Mouse (Mus musculus): ENCODE measurements around the gene Ksr1.
A peak's percentile ranks its signal among the peaks of the same experiment; 100 is the strongest.

The Ksr1 gene

GRCm38 (mm10) chr11:79041908-79042430 lies 104.2 kb downstream of the Ksr1 start:
- no peak for DNase-seq (ENCODE audit: low spot score)

- no peak for DNase-seq (ENCODE audit: low spot score)
Observed at GRCm38 (mm10) chr11:79039488-79039887, 106.7 kb downstream of the Ksr1 start.

GRCm38 (mm10) chr11:79037555-79037954 lies 108.7 kb downstream of the Ksr1 start:
- no peak for DNase-seq (ENCODE audit: low spot score)

GRCm38 (mm10) chr11:79036324-79036723 lies 109.9 kb downstream of the Ksr1 start:
- DNase-seq (ENCODE audit: low spot score), result no peak

- DNase-seq (ENCODE audit: low spot score), result no peak
Observed at GRCm38 (mm10) chr11:79033636-79034035, 112.6 kb downstream of the Ksr1 start.

GRCm38 (mm10) chr11:79033021-79033420 lies 113.2 kb downstream of the Ksr1 start:
- DNase-seq (ENCODE audit: low spot score), result no peak

- no peak for DNase-seq (ENCODE audit: low spot score)
Observed at GRCm38 (mm10) chr11:79031452-79031746, 114.8 kb downstream of the Ksr1 start.

- DNase-seq (ENCODE audit: low spot score), result peak; percentile 91
Observed at GRCm38 (mm10) chr11:79030570-79031451, 115.4 kb downstream of the Ksr1 start.

- no peak for DNase-seq (ENCODE audit: low spot score)
Observed at GRCm38 (mm10) chr11:79023751-79024150, 122.5 kb downstream of the Ksr1 start.

- no peak for DNase-seq (ENCODE audit: low spot score)
Observed at GRCm38 (mm10) chr11:79023342-79023741, 122.9 kb downstream of the Ksr1 start.

- no peak for DNase-seq (ENCODE audit: low spot score)
Observed at GRCm38 (mm10) chr11:79022836-79023235, 123.4 kb downstream of the Ksr1 start.

GRCm38 (mm10) chr11:79020535-79021045 lies 125.6 kb downstream of the Ksr1 start:
- no peak for DNase-seq (ENCODE audit: low spot score)

- DNase-seq (ENCODE audit: low spot score), result no peak
Observed at GRCm38 (mm10) chr11:79019839-79020534, 126.2 kb downstream of the Ksr1 start.

- DNase-seq (ENCODE audit: low spot score), result peak; percentile 55
Observed at GRCm38 (mm10) chr11:79018954-79019704, 127.1 kb downstream of the Ksr1 start.

GRCm38 (mm10) chr11:79017161-79017606 lies 129.0 kb downstream of the Ksr1 start:
- DNase-seq (ENCODE audit: low spot score), result no peak

- no peak for DNase-seq (ENCODE audit: low spot score)
Observed at GRCm38 (mm10) chr11:79016236-79016635, 130.0 kb downstream of the Ksr1 start.

- DNase-seq (ENCODE audit: low spot score), result no peak
Observed at GRCm38 (mm10) chr11:79015660-79016215, 130.5 kb downstream of the Ksr1 start.

- DNase-seq (ENCODE audit: low spot score), result no peak
Observed at GRCm38 (mm10) chr11:79014602-79015325, 131.4 kb downstream of the Ksr1 start.

- DNase-seq (ENCODE audit: low spot score), result no peak
Observed at GRCm38 (mm10) chr11:79013806-79014205, 132.4 kb downstream of the Ksr1 start.

GRCm38 (mm10) chr11:79013056-79013455 lies 133.2 kb downstream of the Ksr1 start:
- DNase-seq (ENCODE audit: low spot score), result no peak

GRCm38 (mm10) chr11:79012529-79012928 lies 133.7 kb downstream of the Ksr1 start:
- no peak for DNase-seq (ENCODE audit: low spot score)

Measured in ovary, postnatal 10 days (tissue).